Mouse (Mus musculus) liver, embryonic 14.5 days (tissue): ENCODE measurements at regions not wholly inside any gene's neighbourhood (a gene's known extent, or its start where the extent isn't known, plus 50 kb on each side); places are given as distances from the start of the nearest gene placed in this dataset.

Experiments used
- CTCF ChIP-seq: IDR thresholded peaks from 2 replicates; pipeline ENCODE4 v1.5.1; 2016; ENCODE audit warnings: antibody characterized with exemption, low read depth, control low read depth
- EP300 ChIP-seq: IDR thresholded peaks from 2 replicates; pipeline ENCODE4 v1.6.1; 2016; ENCODE audit warnings: antibody characterized with exemption, low read depth

- TF ChIP-seq CTCF (no peak), EP300 (no peak)
These were observed 1332.8 kb upstream of the Tenm2 start for GRCm38 (mm10) chr11:38568515-38568914.
